Mouse (Mus musculus) liver, postnatal 0 days (tissue): ENCODE data around the gene Ffar1.

ENCODE experiments used
- CTCF ChIP-seq: sonication (generic); IDR thresholded peaks from 2 replicates; pipeline ENCODE4 v1.5.1; 2016; ENCODE audit warnings: antibody characterized with exemption, low read depth
- EP300 ChIP-seq: IDR thresholded peaks from 2 replicates; pipeline ENCODE4 v1.6.1; 2016; ENCODE audit warnings: antibody characterized with exemption, low read depth, mild to moderate bottlenecking

DNA sequence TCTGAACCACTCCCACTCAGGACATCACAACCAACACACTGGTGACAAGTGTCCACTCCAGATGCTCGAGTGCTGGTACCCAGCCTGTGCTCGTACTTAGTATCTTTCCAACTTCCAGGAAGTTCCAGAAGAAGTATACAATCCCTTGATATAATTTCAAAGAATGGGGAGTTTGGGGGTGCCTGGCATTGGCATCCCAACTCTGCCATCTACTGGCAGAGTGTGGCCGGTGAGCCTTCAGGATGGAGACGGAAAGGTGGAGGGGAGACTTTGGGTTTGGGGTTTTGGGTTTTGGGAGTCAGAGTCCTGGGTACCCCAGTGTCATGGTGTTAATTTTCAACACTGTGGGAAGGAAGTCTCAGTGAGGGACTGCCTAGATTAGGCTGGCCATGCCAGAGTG, 42.7 kb upstream of the Ffar1 start:
- TF ChIP-seq CTCF (peak; percentile 70), EP300 (no peak)
